Mouse (Mus musculus) G1E (cell line): ENCODE results near the gene Ano1. TPM values are rescaled to one million over a fixed set of nuclear protein-coding genes. Genes with fewer than 3 reads are reported as not detected.

Experiments
- ATAC-seq: 2 replicates; pipeline ENCODE4 v1.8.0; 2016; ENCODE audit warnings: mild to moderate bottlenecking; ENCODE audit not compliant: insufficient number of reproducible peaks, poor library complexity, low FRiP score, severe bottlenecking; ENCODE audit errors: extremely low read depth
- DNase-seq: peaks from one replicate; pipeline ENCODE4 v3.0.0; 2012; ENCODE audit warnings: low spot score
- H3K27me3 ChIP-seq: 2 replicates; pipeline ENCODE4 v1.6.1; 2012; ENCODE audit warnings: mild to moderate bottlenecking, low read length, inconsistent platforms; ENCODE audit not compliant: insufficient read depth
- H3K36me3 ChIP-seq: replicated peaks from 2 replicates; pipeline ENCODE3; 2012; ENCODE audit warnings: mild to moderate bottlenecking, inconsistent platforms
- H3K4me1 ChIP-seq: 2 replicates; pipeline ENCODE4 v1.6.1; 2012; ENCODE audit warnings: low read depth, low read length, inconsistent platforms, mixed read lengths; ENCODE audit not compliant: insufficient read depth
- H3K4me3 ChIP-seq: 2 replicates; pipeline ENCODE4 v1.5.1; 2012; ENCODE audit warnings: low read depth, mild to moderate bottlenecking, inconsistent platforms, low read length, moderate library complexity, mixed read lengths
- H3K9me3 ChIP-seq: replicated peaks from 2 replicates; pipeline ENCODE4 v1.6.1; 2012; ENCODE audit warnings: inconsistent platforms
- CTCF ChIP-seq: IDR thresholded peaks from 2 replicates; pipeline ENCODE4 v1.5.1; 2012; ENCODE audit warnings: low read depth, low read length, inconsistent platforms, mixed read lengths
- GATA1 ChIP-seq: IDR thresholded peaks from 2 replicates; pipeline ENCODE4 v1.6.1; 2012; ENCODE audit warnings: borderline replicate concordance, low read length, inconsistent platforms, mixed read lengths
- GATA2 ChIP-seq: IDR thresholded peaks from 2 replicates; pipeline ENCODE4 v1.6.1; 2012; ENCODE audit warnings: low read depth, low read length, inconsistent platforms, borderline replicate concordance
- POLR2AphosphoS5 ChIP-seq: IDR thresholded peaks from 2 replicates; pipeline ENCODE4 v1.6.1; 2012; ENCODE audit warnings: low read depth, low read length, inconsistent platforms; ENCODE audit not compliant: insufficient replicate concordance
- TAL1 ChIP-seq: conservative IDR thresholded peaks from 2 replicates; pipeline ENCODE4 v1.6.1; 2012; ENCODE audit warnings: low read depth, low read length, inconsistent platforms, mixed read lengths
- polyA plus RNA-seq: library from polyadenylated mRNA; stranded (reverse); fragments of >175 nt; gene quantifications from 2 replicates; pipeline ENCODE4 v1.2.3, GENCODE M21; 2012
- total RNA-seq, 2 experiments: library from RNA; stranded (forward) in 1 of 2; stranded (reverse) in 1 of 2; fragments of 200-1000 nt in 1 of 2; fragments of >200 nt in 1 of 2; fragmentation: Nextera tagmentation in 1 of 2; gene quantifications; 2 replicates each; pipeline ENCODE4 v1.2.3; 2014 to 2017

The Ano1 gene
- total and polyA plus RNA-seq, 3 experiments, result 1.8 to 7.1 (median 3.7) TPM

- peaks cover 46% of the 10 kb centered on the region for H3K4me1 ChIP-seq
- peaks cover 4% of the 10 kb centered on the region for H3K36me3 ChIP-seq
- H3K27me3 ChIP-seq, result peaks cover 35% of the 10 kb centered on the region
- TF ChIP-seq POLR2AphosphoS5 (no peak), CTCF (no peak), GATA2 (no peak), TAL1 (no peak), GATA1 (no peak)
- ATAC-seq (no peak), DNase-seq (no peak)
- no peaks in the 10 kb centered on the region for H3K9me3 ChIP-seq
- no peak overlapping the region for H3K4me3 ChIP-seq
These were observed 1.3 kb upstream of the Ano1 start for GRCm38 (mm10) chr7:144752919-144753656.

GRCm38 (mm10) chr7:144747756-144748155 lies 4.0 kb downstream of the Ano1 start:
- no peak for ATAC-seq
- DNase-seq, result no peak
- Histone ChIP-seq H3K36me3 (no peaks in the 10 kb centered on the region), H3K9me3 (no peaks in the 10 kb centered on the region), H3K4me1 (peaks cover 47% of the 10 kb centered on the region), H3K4me3 (no peak overlapping the region), H3K27me3 (peaks cover 23% of the 10 kb centered on the region)
- TF ChIP-seq POLR2AphosphoS5 (no peak), CTCF (no peak), GATA2 (no peak), GATA1 (no peak), TAL1 (no peak)

- Histone ChIP-seq H3K36me3 (no peaks in the 10 kb centered on the region), H3K4me1 (peaks cover 49% of the 10 kb centered on the region), H3K4me3 (no peak overlapping the region), H3K9me3 (no peaks in the 10 kb centered on the region), H3K27me3 (peaks cover 13% of the 10 kb centered on the region)
- no peak for TF ChIP-seq TAL1
- no peak for TF ChIP-seq POLR2AphosphoS5
- no peak for TF ChIP-seq GATA1
- no peak for TF ChIP-seq CTCF
- TF ChIP-seq GATA2, result no peak
- DNase-seq, result no peak
- no peak for ATAC-seq
These were observed 5.3 kb downstream of the Ano1 start for GRCm38 (mm10) chr7:144746466-144746865.

- peaks cover 66% of the 10 kb centered on the region for H3K4me1 ChIP-seq
- H3K4me3 ChIP-seq, result no peak overlapping the region
- H3K27me3 ChIP-seq, result peaks cover 6% of the 10 kb centered on the region; the same call in 1 of the 2 replicates
- no peak for ATAC-seq
- no peak for TF ChIP-seq GATA2
- no peak for TF ChIP-seq CTCF
- TF ChIP-seq GATA1, result no peak
- TF ChIP-seq TAL1, result no peak
- TF ChIP-seq POLR2AphosphoS5, result no peak
- no peaks in the 10 kb centered on the region for H3K36me3 ChIP-seq
- no peak for DNase-seq
- H3K9me3 ChIP-seq, result no peaks in the 10 kb centered on the region
These were observed 7.9 kb downstream of the Ano1 start for GRCm38 (mm10) chr7:144743874-144744273.

- ATAC-seq, result no peak
- DNase-seq, result peak; percentile 11
- Histone ChIP-seq H3K4me1 (peaks cover 88% of the 10 kb centered on the region), H3K9me3 (no peaks in the 10 kb centered on the region; the same call in 1 of the 2 replicates), H3K27me3 (no peaks in the 10 kb centered on the region), H3K36me3 (peaks cover 13% of the 10 kb centered on the region), H3K4me3 (peak overlapping the region; percentile 56; the same call in 1 of the 2 replicates)
- TF ChIP-seq GATA2, result no peak
- no peak for TF ChIP-seq TAL1
- TF ChIP-seq POLR2AphosphoS5, result no peak
- TF ChIP-seq GATA1, result no peak
- TF ChIP-seq CTCF, result no peak
These were observed 11.1 kb downstream of the Ano1 start for GRCm38 (mm10) chr7:144740643-144741042.

GRCm38 (mm10) chr7:144739810-144740209 lies 12.0 kb downstream of the Ano1 start:
- H3K36me3 ChIP-seq, result peaks cover 15% of the 10 kb centered on the region
- DNase-seq (peak; percentile 54), ATAC-seq (no peak)
- H3K4me1 ChIP-seq, result peaks cover 86% of the 10 kb centered on the region
- TF ChIP-seq GATA1 (no peak), GATA2 (no peak), CTCF (no peak), POLR2AphosphoS5 (no peak)
- peaks cover 3% of the 10 kb centered on the region for H3K9me3 ChIP-seq
- H3K27me3 ChIP-seq, result no peaks in the 10 kb centered on the region
- H3K4me3 ChIP-seq, result peak overlapping the region; percentile 16; the same call in 1 of the 2 replicates
